Mouse (Mus musculus): ENCODE data around the gene 5330417C22Rik.

- TF ChIP-seq CHD2 (IDR thresholded peaks at IDR 0.05; ENCODE audit: low read length): no peak
- TF ChIP-seq CTCF (IDR thresholded peaks at IDR 0.05 in 2 of 3, conservative IDR thresholded peaks at IDR 0.05 in 1 of 3; ENCODE audit: control insufficient read depth in 1 of 3, insufficient read depth in 1 of 3, low read depth in 2 of 3, low read length in 3 of 3, poor library complexity in 1 of 3, severe bottlenecking in 1 of 3): no peak
- no peak for TF ChIP-seq GATA1 (IDR thresholded peaks at IDR 0.05; ENCODE audit: low read depth, low read length)
- no peak for TF ChIP-seq UBTF (IDR thresholded peaks at IDR 0.05; ENCODE audit: borderline replicate concordance, insufficient read depth, low read depth, low read length)
- no peak for TF ChIP-seq MAFK (IDR thresholded peaks at IDR 0.05; ENCODE audit: borderline replicate concordance, low read depth, low read length)
- no peak for TF ChIP-seq POLR2A (IDR thresholded peaks at IDR 0.05; ENCODE audit: control insufficient read depth in 1 of 2, insufficient read depth in 1 of 2, low read depth in 1 of 2, low read length in 2 of 2, poor library complexity in 1 of 2)
- no peak for TF ChIP-seq TAL1 (IDR thresholded peaks at IDR 0.05; ENCODE audit: low read length)
- no peak for TF ChIP-seq GABPA (IDR thresholded peaks at IDR 0.05; ENCODE audit: low read depth, low read length)
- no peak for TF ChIP-seq USF1 (IDR thresholded peaks at IDR 0.05; ENCODE audit: low read depth, low read length)
- no peak for TF ChIP-seq MEF2A (IDR thresholded peaks at IDR 0.05; ENCODE audit: extremely low read depth, insufficient replicate concordance, low read depth, low read length, poor library complexity, severe bottlenecking)
Measured at GRCm38 (mm10) chr3:108435701-108436379, 100.5 kb downstream of the 5330417C22Rik start.

Measured in MEL (cell line).